Mouse (Mus musculus) spleen, adult 2 months (tissue): Measurements from ENCODE around the gene Fxyd4.

ENCODE experiments used
- CTCF ChIP-seq: fragments of 200-500 bp; IDR thresholded peaks from 2 replicates; pipeline ENCODE4 v1.5.1; 2011; ENCODE audit warnings: mild to moderate bottlenecking, inconsistent platforms; ENCODE audit not compliant: insufficient read depth, insufficient read length, insufficient replicate concordance; ENCODE audit errors: extremely low read depth
- POLR2A ChIP-seq: fragments of 200-500 bp; IDR thresholded peaks from 2 replicates; pipeline ENCODE4 v1.6.1; 2011; ENCODE audit warnings: low read depth, low read length, inconsistent platforms

DNA sequence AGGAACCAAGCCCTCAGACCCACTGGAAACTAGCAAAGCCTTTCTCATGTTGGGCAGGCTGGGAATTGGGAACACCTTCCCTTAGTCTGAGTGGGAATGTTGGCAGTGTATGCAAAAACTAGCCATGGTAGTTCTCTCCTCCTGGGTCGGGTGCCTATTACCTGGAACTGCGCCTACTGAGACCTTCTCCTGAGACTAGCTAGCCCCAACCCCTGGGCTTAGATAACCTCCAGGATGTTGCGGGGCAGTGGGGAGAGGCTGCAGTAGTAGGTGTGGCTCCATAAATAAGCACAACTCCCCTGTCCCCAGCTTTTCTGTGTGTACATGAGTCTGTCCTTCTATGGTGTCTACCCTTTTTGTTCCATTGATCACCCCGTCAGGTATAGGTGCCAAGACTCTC, 34.9 kb downstream of the Fxyd4 start:
- TF ChIP-seq CTCF (no peak), POLR2A (no peak)
